Mouse (Mus musculus) bone marrow macrophage, adult 2 months (primary cell): ENCODE measurements around the gene Neu1.

Experiments used
- CTCF ChIP-seq: IDR thresholded peaks from 2 replicates; pipeline ENCODE4 v1.5.1; 2012; ENCODE audit warnings: low read depth, mild to moderate bottlenecking, low read length, moderate library complexity
- POLR2A ChIP-seq: IDR thresholded peaks from 2 replicates; pipeline ENCODE4 v1.6.1; 2012; ENCODE audit warnings: mild to moderate bottlenecking, low read depth, low read length, borderline replicate concordance

- TF ChIP-seq CTCF, result no peak
- TF ChIP-seq POLR2A, result no peak
Measured at GRCm38 (mm10) chr17:34899053-34899889, 31.8 kb upstream of the Neu1 start.
